Mouse (Mus musculus): ENCODE measurements at regions not wholly inside any gene's neighbourhood (a gene's known extent, or its start where the extent isn't known, plus 50 kb on each side); places are given as distances from the start of the nearest gene placed in this dataset.

- TF ChIP-seq CHD2 (IDR thresholded peaks at IDR 0.05; ENCODE audit: low read depth, low read length) (no peak), HCFC1 (IDR thresholded peaks at IDR 0.05; ENCODE audit: borderline replicate concordance, insufficient read depth, low read length) (no peak)
Measured at GRCm38 (mm10) chr7:129772540-129773331, 181.1 kb downstream of the Wdr11 start.

Data from ES-E14 (cell line).